ENCODE assay signal across 11 mouse cellular contexts in the genomic region with DNA sequence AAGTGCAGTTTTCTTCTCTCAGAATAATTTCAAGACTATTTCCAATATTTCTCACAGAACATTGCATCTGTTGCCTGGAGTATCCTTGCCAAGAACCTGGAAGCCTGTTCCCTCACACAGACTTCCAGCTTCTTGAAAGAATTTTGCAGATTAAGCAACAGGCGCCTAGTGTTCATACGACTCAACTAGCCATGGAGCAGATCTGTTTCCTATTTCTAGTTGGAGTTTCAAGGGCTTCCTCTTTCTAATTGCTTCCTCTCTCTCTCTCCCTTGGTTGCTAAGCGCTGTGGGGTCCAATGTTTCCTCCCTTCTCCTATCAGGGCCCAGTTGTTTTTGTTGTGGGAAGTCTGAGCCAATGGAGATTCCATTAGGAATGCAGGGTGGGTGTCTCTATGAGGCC. TPM values are rescaled to one million over a fixed set of nuclear protein-coding genes. Genes with fewer than 3 reads are reported as not detected.
A peak's percentile ranks its signal among the peaks of the same experiment; 100 is the strongest.
DNase-seq lines count a peak whose midpoint lies in the region; ATAC-seq and TF ChIP-seq lines count a peak whose summit lies in the region.
"Had no signal": no experiment of that assay in that cellular context is flagged by ENCODE, and none has a peak within 500 bp of the region (broad histone marks: within the 10 kb centered on the region; RNA-seq: fewer than 3 reads in every experiment).

No protein-coding gene starts in this region.

- no peaks in the 10 kb centered on the region for H3K36me3 ChIP-seq in forebrain, postnatal 0 days (ENCODE audit: insufficient read depth)
- no peaks in the 10 kb centered on the region for H3K36me3 ChIP-seq in forebrain, embryonic 13.5 days (ENCODE audit: poor library complexity, severe bottlenecking)
- 0 out of 2 replicates have a peak, but pooled peaks cover 5% of the 10 kb centered on the region for H3K36me3 ChIP-seq in limb, embryonic 10.5 days
- H3K36me3 ChIP-seq in forebrain, embryonic 12.5 days (replicated peaks) = no peaks in the 10 kb centered on the region
- H3K36me3 ChIP-seq: lung, embryonic 15.5 days; neural tube, embryonic 13.5 days had no signal

- no peak for TF ChIP-seq CTCF in forebrain, postnatal 0 days (IDR thresholded peaks at IDR 0.05; ENCODE audit: low read depth)
- TF ChIP-seq CTCF in layer of hippocampus, adult 2 months (conservative IDR thresholded peaks at IDR 0.05) = no peak

- no peak overlapping the region for H3K9ac ChIP-seq in forebrain, postnatal 0 days
- H3K9ac ChIP-seq in forebrain, embryonic 13.5 days = no peak overlapping the region
- no peak overlapping the region for H3K9ac ChIP-seq in forebrain, embryonic 12.5 days
- H3K9ac ChIP-seq: lung, embryonic 15.5 days; neural tube, embryonic 13.5 days had no signal

- peak; percentile 45 for DNase-seq in forebrain, postnatal 0 days
- DNase-seq in layer of hippocampus, adult 2 months (ENCODE audit: low spot score in 2 of 2) = peak in 1 of 2 experiments; percentile 73
- no peak for DNase-seq in layer of hippocampus, postnatal 36 days
- DNase-seq in adipocyte (ENCODE audit: low spot score) = peak; percentile 12
- DNase-seq in limb, embryonic 10.5 days (ENCODE audit: low spot score) = no peak
- DNase-seq: cerebellum, adult 18-20 months had no signal

- H3K4me3 ChIP-seq in forebrain, postnatal 0 days (ENCODE audit: low read depth, low read length) = no peak overlapping the region
- H3K4me3 ChIP-seq in forebrain, embryonic 13.5 days = no peak overlapping the region
- no peak overlapping the region for H3K4me3 ChIP-seq in layer of hippocampus, adult 2 months
- H3K4me3 ChIP-seq in limb, embryonic 10.5 days = no peak overlapping the region
- no peak overlapping the region for H3K4me3 ChIP-seq in forebrain, embryonic 12.5 days (replicated peaks)
- H3K4me3 ChIP-seq: lung, embryonic 15.5 days; neural tube, embryonic 13.5 days had no signal

- no peak overlapping the region for H3K4me2 ChIP-seq in forebrain, postnatal 0 days (ENCODE audit: low read depth)
- H3K4me2 ChIP-seq in forebrain, embryonic 13.5 days = no peak overlapping the region
- no peak overlapping the region for H3K4me2 ChIP-seq in forebrain, embryonic 12.5 days
- H3K4me2 ChIP-seq: lung, embryonic 15.5 days; neural tube, embryonic 13.5 days had no signal

- H3K9me3 ChIP-seq in forebrain, postnatal 0 days (ENCODE audit: low read length) = no peaks in the 10 kb centered on the region
- no peaks in the 10 kb centered on the region for H3K9me3 ChIP-seq in forebrain, embryonic 13.5 days (replicated peaks)
- H3K9me3 ChIP-seq in limb, embryonic 10.5 days (replicated peaks) = no peaks in the 10 kb centered on the region
- no peaks in the 10 kb centered on the region for H3K9me3 ChIP-seq in forebrain, embryonic 12.5 days
- H3K9me3 ChIP-seq: lung, embryonic 15.5 days; neural tube, embryonic 13.5 days had no signal

- 0 out of 2 replicates have a peak overlapping the region, but pooled peaks have one; percentile 2 for H3K27ac ChIP-seq in forebrain, postnatal 0 days (ENCODE audit: low read depth, low read length)
- no peak overlapping the region for H3K27ac ChIP-seq in forebrain, embryonic 13.5 days
- peak overlapping the region; percentile 92 for H3K27ac ChIP-seq in layer of hippocampus, adult 2 months
- 0 out of 2 replicates have a peak overlapping the region, but pooled peaks have one; percentile 11 for H3K27ac ChIP-seq in limb, embryonic 10.5 days
- H3K27ac ChIP-seq in forebrain, embryonic 12.5 days = no peak overlapping the region
- H3K27ac ChIP-seq: lung, embryonic 15.5 days; neural tube, embryonic 13.5 days had no signal

- no peaks in the 10 kb centered on the region for H3K27me3 ChIP-seq in forebrain, postnatal 0 days (ENCODE audit: insufficient read depth, low read length)
- no peaks in the 10 kb centered on the region for H3K27me3 ChIP-seq in forebrain, embryonic 13.5 days
- H3K27me3 ChIP-seq in limb, embryonic 10.5 days (ENCODE audit: low read depth, poor library complexity, severe bottlenecking) = no peaks in the 10 kb centered on the region; the same call in 1 of the 2 replicates
- no peaks in the 10 kb centered on the region for H3K27me3 ChIP-seq in forebrain, embryonic 12.5 days
- H3K27me3 ChIP-seq: lung, embryonic 15.5 days had no signal

- WGBS in forebrain, postnatal 0 days = 57% methylated on average over 3 of the region's 3 CpGs
- 81% methylated on average over 3 of the region's 3 CpGs for WGBS in forebrain, embryonic 13.5 days
- WGBS in limb, embryonic 10.5 days = 39% methylated on average over 3 of the region's 3 CpGs
- 82% methylated on average over 3 of the region's 3 CpGs for WGBS in forebrain, embryonic 12.5 days

- peak; percentile 51; the same call in 1 of the 2 replicates for ATAC-seq in forebrain, postnatal 0 days
- ATAC-seq in forebrain, embryonic 13.5 days = no peak
- no peak for ATAC-seq in forebrain, embryonic 12.5 days (ENCODE audit: low FRiP score)
- no peak for ATAC-seq in erythroid progenitor cell, adult 5-6 weeks (replicated peaks; ENCODE audit: low FRiP score, poor library complexity, severe bottlenecking)

- H3K4me1 ChIP-seq in forebrain, postnatal 0 days (ENCODE audit: insufficient read depth) = no peaks in the 10 kb centered on the region; the same call in 1 of the 2 replicates
- H3K4me1 ChIP-seq in forebrain, embryonic 13.5 days = 0 out of 2 replicates have a peak, but pooled peaks cover 3% of the 10 kb centered on the region
- H3K4me1 ChIP-seq in limb, embryonic 10.5 days = peaks cover 34% of the 10 kb centered on the region
- H3K4me1 ChIP-seq in forebrain, embryonic 12.5 days = no peaks in the 10 kb centered on the region

RNA-seq across cellular contexts. Expression of a gene that starts 7.7 kb away (rescaled TPM):
- total RNA-seq in forebrain, postnatal 0 days (2014; rRNA removed) = 4.0 and 7.1 TPM in 2 replicates
- polyA plus RNA-seq in forebrain, postnatal 0 days (2015; fragmentation: Nextera tagmentation; extraction: Ambion mirVana) = 1.9 TPM in 2 replicates
- 1.7 and 2.0 TPM in 2 replicates for polyA plus RNA-seq in forebrain, embryonic 13.5 days (2015; fragmentation: Nextera tagmentation; extraction: Ambion mirVana)
- 10 to 100 TPM; 24.4 to 28.5 TPM for total RNA-seq in layer of hippocampus, adult 2 months (2021)
- total RNA-seq in layer of hippocampus, postnatal 36 days (2021) = 10 to 100 TPM; 23.6 to 28.1 TPM
- 8.0 and 9.7 TPM in 2 replicates for polyA plus RNA-seq in limb, embryonic 10.5 days (2016; fragmentation: Nextera tagmentation; extraction: Ambion mirVana)
- polyA plus RNA-seq in forebrain, embryonic 12.5 days (2016; fragmentation: Nextera tagmentation; extraction: Ambion mirVana) = 3.8 and 4.8 TPM in 2 replicates
- total RNA-seq in erythroid progenitor cell, adult 5-6 weeks (2015; ENCODE audit: low replicate concordance) = not detected in 2 replicates
- 5.8 TPM in 1 of 2 replicates, not detected in the other for total RNA-seq in erythroid progenitor cell, adult 5-6 weeks (2017; ENCODE audit: low replicate concordance)

Comparison
In these comparisons a context has a peak if more than half of its experiments do, and no peak if none do; other contexts are left out.
1. H3K27ac ChIP-seq: peak in forebrain, postnatal 0 days (single experiment), layer of hippocampus, adult 2 months (single experiment) and limb, embryonic 10.5 days (single experiment); none in forebrain, embryonic 13.5 days (single experiment) and forebrain, embryonic 12.5 days (single experiment).
2. DNase-seq: peak in forebrain, postnatal 0 days (single experiment) and adipocyte (single experiment); none in layer of hippocampus, postnatal 36 days (0 of 2) and limb, embryonic 10.5 days (single experiment).